8 mouse cellular contexts compared by ENCODE assay signal in the genomic region with DNA sequence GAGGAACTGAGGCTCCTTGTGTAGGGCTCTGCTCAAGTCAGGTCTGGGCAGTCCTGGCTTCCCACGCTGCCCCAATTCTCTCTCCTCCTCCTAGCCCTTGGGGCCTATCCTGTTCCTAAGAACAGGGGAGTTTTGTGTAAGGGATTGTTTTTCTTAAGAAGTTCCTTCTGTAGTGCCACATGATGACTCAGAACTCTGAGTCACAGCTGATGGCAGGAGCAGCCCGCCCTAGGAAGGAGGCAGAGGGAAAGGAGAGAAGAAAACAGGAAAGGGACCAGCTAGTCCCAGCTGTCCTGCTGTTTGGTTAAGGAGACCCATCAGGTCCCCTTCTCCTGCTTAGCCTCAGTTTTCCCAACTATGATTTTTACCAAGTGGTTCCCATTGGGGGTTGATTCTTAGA. TPM values are rescaled to one million over a fixed set of nuclear protein-coding genes. Genes with fewer than 3 reads are reported as not detected.
DNase-seq lines count a peak whose midpoint lies in the region; ATAC-seq and TF ChIP-seq lines count a peak whose summit lies in the region.
"Had no signal": no experiment of that assay in that cellular context is flagged by ENCODE, and none has a peak within 500 bp of the region (broad histone marks: within the 10 kb centered on the region; RNA-seq: fewer than 3 reads in every experiment).

No protein-coding gene starts in this region.

- H3K4me3 ChIP-seq in embryonic facial prominence, embryonic 15.5 days (replicated peaks) = no peak overlapping the region
- H3K4me3 ChIP-seq in heart, embryonic 16.5 days (ENCODE audit: low read length) = no peak overlapping the region
- H3K4me3 ChIP-seq in olfactory bulb, adult 2 months (ENCODE audit: insufficient read depth, low read depth, low read length) = no peak overlapping the region
- H3K4me3 ChIP-seq: neural tube, embryonic 12.5 days had no signal

- intact Hi-C loops in left cerebral cortex, postnatal 10 days (cut with DNase I) = no loop called here

- peak overlapping the region; percentile 91 for H3K27ac ChIP-seq in embryonic facial prominence, embryonic 15.5 days (replicated peaks)
- H3K27ac ChIP-seq in heart, embryonic 16.5 days (ENCODE audit: low read length) = peak overlapping the region; percentile 70
- H3K27ac ChIP-seq in olfactory bulb, adult 2 months (ENCODE audit: insufficient read depth, low read depth, low read length) = peak overlapping the region; percentile 96
- H3K27ac ChIP-seq: neural tube, embryonic 12.5 days had no signal

- H3K9ac ChIP-seq in embryonic facial prominence, embryonic 15.5 days = no peak overlapping the region
- no peak overlapping the region for H3K9ac ChIP-seq in heart, embryonic 16.5 days (ENCODE audit: low read length)
- H3K9ac ChIP-seq: neural tube, embryonic 12.5 days had no signal

- peak; percentile 59 to 61 for DNase-seq in left cerebral cortex, adult 18-20 months (ENCODE audit: low spot score in 2 of 2)
- no peak for DNase-seq in left cerebral cortex, postnatal 10 days (ENCODE audit: extremely low spot score in 1 of 2, low spot score in 2 of 2)
- DNase-seq in cerebellum, postnatal 14 days = no peak

- 18% methylated on average over 2 of the region's 2 CpGs for WGBS in embryonic facial prominence, embryonic 15.5 days
- 54% methylated on average over 2 of the region's 2 CpGs for WGBS in heart, embryonic 16.5 days
- WGBS in olfactory bulb, adult 2 months = 10% methylated on average over 2 of the region's 2 CpGs

- no peak for TF ChIP-seq CTCF in olfactory bulb, adult 2 months (IDR thresholded peaks at IDR 0.05; ENCODE audit: insufficient read depth, low read depth, low read length)

- H3K36me3 ChIP-seq in embryonic facial prominence, embryonic 15.5 days = no peaks in the 10 kb centered on the region
- no peaks in the 10 kb centered on the region for H3K36me3 ChIP-seq in heart, embryonic 16.5 days (ENCODE audit: control insufficient read depth, insufficient read depth)
- H3K36me3 ChIP-seq: neural tube, embryonic 12.5 days had no signal

- no peaks in the 10 kb centered on the region for H3K9me3 ChIP-seq in embryonic facial prominence, embryonic 15.5 days (replicated peaks)
- no peaks in the 10 kb centered on the region for H3K9me3 ChIP-seq in heart, embryonic 16.5 days (replicated peaks; ENCODE audit: control insufficient read depth, low read length)
- H3K9me3 ChIP-seq: neural tube, embryonic 12.5 days had no signal

- H3K4me1 ChIP-seq in embryonic facial prominence, embryonic 15.5 days = peaks cover 97% of the 10 kb centered on the region
- H3K4me1 ChIP-seq in heart, embryonic 16.5 days (ENCODE audit: control insufficient read depth, insufficient read depth, low read length) = peaks cover 73% of the 10 kb centered on the region
- H3K4me1 ChIP-seq in olfactory bulb, adult 2 months (ENCODE audit: control insufficient read depth, insufficient read depth, low read length) = peaks cover 67% of the 10 kb centered on the region

- no peak for TF ChIP-seq POLR2A in olfactory bulb, adult 2 months (IDR thresholded peaks at IDR 0.05; ENCODE audit: insufficient read depth, low read depth, low read length)

- ATAC-seq in embryonic facial prominence, embryonic 15.5 days (ENCODE audit: insufficient number of reproducible peaks, low FRiP score, low TSS enrichment, low read depth) = no peak
- no peak for ATAC-seq in heart, embryonic 16.5 days (replicated peaks; ENCODE audit: extremely low read depth, insufficient read depth, low FRiP score)
- no peak for ATAC-seq in erythroblast, adult 5-6 weeks (replicated peaks; ENCODE audit: low FRiP score, poor library complexity, severe bottlenecking)

- no peaks in the 10 kb centered on the region for H3K27me3 ChIP-seq in embryonic facial prominence, embryonic 15.5 days
- no peaks in the 10 kb centered on the region for H3K27me3 ChIP-seq in heart, embryonic 16.5 days (ENCODE audit: control insufficient read depth, insufficient read depth, low read length)
- H3K27me3 ChIP-seq: neural tube, embryonic 12.5 days had no signal

- H3K4me2 ChIP-seq in embryonic facial prominence, embryonic 15.5 days (replicated peaks) = no peak overlapping the region
- H3K4me2 ChIP-seq in heart, embryonic 16.5 days (ENCODE audit: low read depth, low read length) = no peak overlapping the region
- H3K4me2 ChIP-seq: neural tube, embryonic 12.5 days had no signal

RNA-seq across cellular contexts. Expression of a gene that starts 15.6 kb away (rescaled TPM):
- 10 to 100 TPM; 31.3 to 39.8 TPM for total RNA-seq in left cerebral cortex, adult 18-20 months (2021)
- total RNA-seq in left cerebral cortex, postnatal 10 days (2021) = 10 to 100 TPM; 28.3 to 36.7 TPM
- 327 and 340 TPM in 2 replicates for polyA plus RNA-seq in embryonic facial prominence, embryonic 15.5 days (2015; fragmentation: Nextera tagmentation; extraction: Ambion mirVana)
- 348 and 376 TPM in 2 replicates for polyA plus RNA-seq in heart, embryonic 16.5 days (2015; fragmentation: Nextera tagmentation; extraction: Ambion mirVana)
- polyA plus RNA-seq in olfactory bulb, adult 2 months (2012; ENCODE audit: insufficient read depth, insufficient read length, low replicate concordance, missing spikeins) = not detected in 2 replicates
- 15.0 and 16.7 TPM in 2 replicates for total RNA-seq in erythroblast, adult 5-6 weeks (2015; ENCODE audit: low replicate concordance)
- total RNA-seq in erythroblast, adult 5-6 weeks (2017; ENCODE audit: low replicate concordance) = 19.7 and 23.1 TPM in 2 replicates

Comparison
In these comparisons a context has a peak if more than half of its experiments do, and no peak if none do; other contexts are left out.
1. DNase-seq: peak in left cerebral cortex, adult 18-20 months (2 of 2); none in left cerebral cortex, postnatal 10 days (0 of 2) and cerebellum, postnatal 14 days (0 of 2).
2. Peak in every context shown above with its lines, with median percentiles within 50 percentile points of each other: H3K27ac ChIP-seq.